ENCODE assay signal across 33 mouse cellular contexts in genomic region chr2:47879796-47880195, GRCm38 (mm10).
"Had no signal": no experiment of that assay in that cellular context is flagged by ENCODE, and none has a peak within 500 bp of the region (broad histone marks: within the 10 kb centered on the region; RNA-seq: fewer than 3 reads in every experiment).

No protein-coding gene starts in this region.

- H3K4me1 ChIP-seq: heart, embryonic 13.5 days; heart, embryonic 15.5 days; hindbrain, embryonic 10.5 days; hindbrain, embryonic 12.5 days; hindbrain, embryonic 13.5 days; hindbrain, embryonic 15.5 days; intestine, embryonic 15.5 days; kidney, embryonic 15.5 days had no signal

- H3K4me2 ChIP-seq: heart, embryonic 13.5 days; heart, embryonic 15.5 days; hindbrain, embryonic 12.5 days; hindbrain, embryonic 13.5 days; hindbrain, embryonic 14.5 days; hindbrain, embryonic 15.5 days; intestine, embryonic 15.5 days; kidney, embryonic 15.5 days had no signal

- ATAC-seq: hindbrain, embryonic 16.5 days; hindbrain, postnatal 0 days; inflammation-experienced regulatory T-cells, adult 6 months; intestine, embryonic 15.5 days; intestine, embryonic 16.5 days; intestine, postnatal 0 days had no signal

- H3K36me3 ChIP-seq: heart, embryonic 13.5 days; heart, embryonic 15.5 days; hindbrain, embryonic 10.5 days; hindbrain, embryonic 12.5 days; hindbrain, embryonic 13.5 days; hindbrain, embryonic 15.5 days; intestine, embryonic 15.5 days; kidney, embryonic 15.5 days had no signal

- H3K27me3 ChIP-seq: heart, embryonic 13.5 days; heart, embryonic 15.5 days; hindbrain, embryonic 12.5 days; hindbrain, embryonic 13.5 days; hindbrain, embryonic 15.5 days; intestine, embryonic 15.5 days; kidney, embryonic 15.5 days had no signal

- DNase-seq: heart, postnatal 10 days; heart, postnatal 14 days; heart, postnatal 36 days; heart, postnatal 4 days; kidney, adult 11 months; kidney, adult 18-20 months; kidney, adult 2 months; kidney, adult 8-10 months; kidney, adult 9 months; kidney, postnatal 10 days; kidney, postnatal 14 days; kidney, postnatal 25 days; kidney, postnatal 36 days; kidney, postnatal 4 days; layer of hippocampus, adult 9-11 months; layer of hippocampus, postnatal 36 days had no signal

- H3K27ac ChIP-seq: heart, embryonic 13.5 days; heart, embryonic 15.5 days; hindbrain, embryonic 10.5 days; hindbrain, embryonic 12.5 days; hindbrain, embryonic 13.5 days; hindbrain, embryonic 14.5 days; hindbrain, embryonic 15.5 days; hindbrain, postnatal 0 days; intestine, embryonic 15.5 days; kidney, embryonic 15.5 days; kidney, postnatal 0 days; layer of hippocampus, adult 2 months; left cerebral cortex, adult 2 months had no signal

- H3K9ac ChIP-seq: heart, embryonic 13.5 days; heart, embryonic 15.5 days; hindbrain, embryonic 12.5 days; hindbrain, embryonic 13.5 days; hindbrain, embryonic 14.5 days; hindbrain, embryonic 15.5 days; intestine, embryonic 15.5 days; kidney, embryonic 15.5 days had no signal

- H3K9me3 ChIP-seq: heart, embryonic 13.5 days; heart, embryonic 15.5 days; hindbrain, embryonic 10.5 days; hindbrain, embryonic 12.5 days; hindbrain, embryonic 13.5 days; hindbrain, embryonic 15.5 days; intestine, embryonic 15.5 days; kidney, embryonic 15.5 days had no signal

- H3K4me3 ChIP-seq: heart, embryonic 13.5 days; heart, embryonic 15.5 days; hindbrain, embryonic 10.5 days; hindbrain, embryonic 12.5 days; hindbrain, embryonic 13.5 days; hindbrain, embryonic 15.5 days; intestine, embryonic 15.5 days; kidney, embryonic 15.5 days; layer of hippocampus, adult 2 months; left cerebral cortex, adult 2 months had no signal
